Mouse (Mus musculus) fibroblast of lung, adult 2 months (primary cell): ENCODE measurements around the gene Gm21961.
"Not testable (repeated sequence)": the region's sequence is repeated elsewhere in the genome, so short reads cannot be mapped to it uniquely, and the experiment has no call there.

Source experiments
- DNase-seq: peaks from one replicate; pipeline ENCODE4 v3.0.0-alpha.2; 2011; ENCODE audit warnings: low read depth

Gene Gm21961

GRCm38 (mm10) chr15:65014804-65015203, at the start of gene Gm21961:
Gene Gm21961 (minus strand): TSS chr15:65014904.
- no peak for DNase-seq

DNA sequence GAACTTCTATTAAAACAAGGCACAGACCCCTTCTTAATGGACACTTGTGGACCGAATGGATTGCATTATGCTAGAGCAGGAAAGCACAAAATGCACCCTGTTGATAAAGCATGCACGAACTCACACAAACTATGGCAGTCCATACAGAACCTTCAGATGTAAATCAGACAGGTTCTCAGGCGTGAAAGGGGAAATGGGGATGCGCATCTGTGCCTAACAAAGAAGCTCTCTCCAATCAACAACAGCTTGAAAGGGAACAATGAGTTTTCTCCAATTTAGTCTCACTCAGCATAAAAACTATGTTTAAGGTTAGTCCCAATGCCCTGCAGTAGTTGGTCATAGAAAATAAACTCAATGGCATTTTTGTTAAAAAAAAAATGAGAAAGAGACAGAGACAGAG, 27.3 kb upstream of the Gm21961 start:
- no peak for DNase-seq

DNA sequence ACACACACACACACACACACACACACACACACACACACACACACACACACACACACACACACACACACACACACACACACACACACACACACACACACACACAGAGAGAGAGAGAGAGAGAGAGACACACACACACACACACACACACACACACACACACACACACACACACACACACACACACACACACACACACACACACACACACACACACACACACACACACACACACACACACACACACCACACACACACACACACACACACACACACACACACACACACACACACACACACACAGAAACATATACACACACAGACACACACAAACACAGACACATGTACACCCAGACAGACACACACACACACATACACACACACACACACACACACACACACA, 24.5 kb upstream of the Gm21961 start:
- not testable (repeated sequence) for DNase-seq

GRCm38 (mm10) chr15:65017971-65018370, 3.3 kb upstream of the Gm21961 start:
- DNase-seq: no peak

- no peak for DNase-seq
Observed at GRCm38 (mm10) chr15:65006177-65006576, 8.5 kb downstream of the Gm21961 start.

- DNase-seq: no peak
Observed at GRCm38 (mm10) chr15:64994498-64994897, 20.2 kb downstream of the Gm21961 start.

DNA sequence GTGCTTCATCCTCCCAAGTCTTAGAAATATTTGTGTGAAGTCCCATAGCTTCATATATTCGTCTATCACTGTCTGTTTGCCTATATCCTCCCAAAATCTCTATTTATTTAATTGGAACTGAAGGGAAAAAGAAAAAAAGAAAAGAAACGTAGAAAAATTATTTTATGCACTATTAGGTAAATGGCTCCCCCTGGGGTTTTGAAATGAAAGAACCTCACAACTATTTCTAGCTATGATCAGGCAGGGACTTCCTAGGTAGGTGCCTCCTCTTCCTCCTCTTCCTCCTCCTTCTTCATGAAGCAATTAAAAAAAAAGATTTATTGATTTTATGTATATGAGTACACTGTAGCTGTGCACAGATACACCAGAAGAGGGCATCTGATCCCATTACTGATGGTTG, 34.7 kb downstream of the Gm21961 start:
- DNase-seq: no peak

- DNase-seq: no peak
Observed at GRCm38 (mm10) chr15:64976044-64976805, 38.5 kb downstream of the Gm21961 start.
